Mouse (Mus musculus): ENCODE measurements around the gene Hecw2.

GRCm38 (mm10) chr1:53970326-53970977 is 224.5 kb downstream of the Hecw2 start:
- TF ChIP-seq CTCF (IDR thresholded peaks at IDR 0.05; ENCODE audit: control insufficient read depth, insufficient read depth, insufficient replicate concordance, low read depth, low read length) (no peak), POLR2A (IDR thresholded peaks at IDR 0.05; ENCODE audit: control insufficient read depth, low read depth, low read length) (no peak)

All from testis, adult 2 months (tissue).